Mouse (Mus musculus): ENCODE measurements around the gene Akr1c21. TPM values are rescaled to one million over a fixed set of nuclear protein-coding genes. Genes with fewer than 3 reads are reported as not detected.
A peak's percentile ranks its signal among the peaks of the same experiment; 100 is the strongest.
"Not testable (repeated sequence)": the region's sequence is repeated elsewhere in the genome, so short reads cannot be mapped to it uniquely, and the experiment has no call there.

Akr1c21 gene
- not detected in 2 replicates for polyA plus RNA-seq (2012; ENCODE audit: insufficient read depth, insufficient read length, missing spikeins)

- no peaks in the 10 kb centered on the region for H3K4me1 ChIP-seq (ENCODE audit: control insufficient read depth, insufficient read depth, insufficient read length, low read length)
- H3K27ac ChIP-seq (replicated peaks; ENCODE audit: low read depth, low read length): no peak within 1 kb of the TSS
- no peak within 1 kb of the TSS for H3K4me3 ChIP-seq (ENCODE audit: insufficient read depth, low read depth, low read length)
Measured at GRCm38 (mm10) chr13:4573871-4574270, at the start of gene Akr1c21. Akr1c21 (plus strand) TSS chr13:4574075.

- no peak overlapping the region for H3K4me3 ChIP-seq (ENCODE audit: insufficient read depth, low read depth, low read length)
- no peaks in the 10 kb centered on the region for H3K4me1 ChIP-seq (ENCODE audit: control insufficient read depth, insufficient read depth, insufficient read length, low read length)
- H3K27ac ChIP-seq (replicated peaks; ENCODE audit: low read depth, low read length): no peak overlapping the region
Measured at GRCm38 (mm10) chr13:4559143-4559542, 14.7 kb upstream of the Akr1c21 start.

- no peaks in the 10 kb centered on the region for H3K4me1 ChIP-seq (ENCODE audit: control insufficient read depth, insufficient read depth, insufficient read length, low read length)
- H3K27ac ChIP-seq (replicated peaks; ENCODE audit: low read depth, low read length): no peak overlapping the region
- no peak overlapping the region for H3K4me3 ChIP-seq (ENCODE audit: insufficient read depth, low read depth, low read length)
Measured at GRCm38 (mm10) chr13:4560500-4560899, 13.4 kb upstream of the Akr1c21 start.

- Histone ChIP-seq H3K4me1 (ENCODE audit: control insufficient read depth, insufficient read depth, insufficient read length, low read length) (no peaks in the 10 kb centered on the region), H3K27ac (replicated peaks; ENCODE audit: low read depth, low read length) (no peak overlapping the region), H3K4me3 (ENCODE audit: insufficient read depth, low read depth, low read length) (no peak overlapping the region)
Measured at GRCm38 (mm10) chr13:4565996-4566395, 7.9 kb upstream of the Akr1c21 start.

DNA sequence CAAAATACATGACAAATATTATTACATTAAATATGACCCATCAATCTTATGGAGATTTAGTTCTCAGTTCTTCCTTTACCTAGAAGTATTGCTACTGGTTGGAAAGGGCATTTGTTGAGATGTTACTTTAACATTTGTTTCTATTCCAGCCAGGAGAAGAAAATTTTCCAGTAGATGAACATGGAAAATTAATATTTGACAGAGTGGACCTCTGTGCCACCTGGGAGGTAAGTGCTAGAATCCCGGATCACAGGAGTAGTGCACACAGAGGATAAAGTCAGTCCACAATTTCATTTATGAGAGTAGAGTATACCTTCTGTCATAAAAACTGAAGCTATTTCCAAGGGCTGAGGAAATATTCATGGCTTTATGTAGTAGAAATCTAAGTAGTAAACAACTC lies 3.0 kb downstream of the Akr1c21 start:
- Histone ChIP-seq H3K4me1 (ENCODE audit: control insufficient read depth, insufficient read depth, insufficient read length, low read length) (no peaks in the 10 kb centered on the region), H3K27ac (replicated peaks; ENCODE audit: low read depth, low read length) (no peak overlapping the region), H3K4me3 (ENCODE audit: insufficient read depth, low read depth, low read length) (no peak overlapping the region)

GRCm38 (mm10) chr13:4603431-4603830 lies 29.6 kb downstream of the Akr1c21 start:
- not testable (repeated sequence) for H3K4me3 ChIP-seq (ENCODE audit: insufficient read depth, low read depth, low read length); H3K27ac ChIP-seq (replicated peaks; ENCODE audit: low read depth, low read length); H3K4me1 ChIP-seq (ENCODE audit: control insufficient read depth, insufficient read depth, insufficient read length, low read length)

DNA sequence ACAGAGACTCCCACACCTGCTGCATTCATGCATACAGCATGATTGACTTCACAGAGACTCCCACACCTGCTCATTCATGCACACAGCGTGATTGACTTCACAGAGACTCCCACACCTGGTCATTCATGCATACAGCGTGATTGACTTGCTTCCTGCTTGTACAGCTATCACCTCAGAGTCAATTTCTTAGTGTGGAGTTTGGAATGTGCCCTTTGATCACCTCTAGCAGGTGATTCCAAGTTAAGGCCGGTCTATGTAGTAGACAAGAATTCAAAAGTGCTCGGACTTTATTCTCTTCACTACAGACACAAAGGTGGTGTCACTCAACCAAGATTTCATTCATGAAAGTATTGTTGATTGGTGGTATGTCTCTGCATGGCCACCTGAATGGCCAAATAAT lies 32.9 kb downstream of the Akr1c21 start:
- Histone ChIP-seq H3K4me3 (ENCODE audit: insufficient read depth, low read depth, low read length) (no peak overlapping the region), H3K27ac (replicated peaks; ENCODE audit: low read depth, low read length) (no peak overlapping the region), H3K4me1 (ENCODE audit: control insufficient read depth, insufficient read depth, insufficient read length, low read length) (no peaks in the 10 kb centered on the region)

GRCm38 (mm10) chr13:4608530-4608929 lies 34.7 kb downstream of the Akr1c21 start:
- H3K4me3 ChIP-seq (ENCODE audit: insufficient read depth, low read depth, low read length): peak overlapping the region; percentile 80
- no peaks in the 10 kb centered on the region for H3K4me1 ChIP-seq (ENCODE audit: control insufficient read depth, insufficient read depth, insufficient read length, low read length)
- peak overlapping the region; percentile 27; the same call in 1 of the 2 replicates for H3K27ac ChIP-seq (replicated peaks; ENCODE audit: low read depth, low read length)

DNA sequence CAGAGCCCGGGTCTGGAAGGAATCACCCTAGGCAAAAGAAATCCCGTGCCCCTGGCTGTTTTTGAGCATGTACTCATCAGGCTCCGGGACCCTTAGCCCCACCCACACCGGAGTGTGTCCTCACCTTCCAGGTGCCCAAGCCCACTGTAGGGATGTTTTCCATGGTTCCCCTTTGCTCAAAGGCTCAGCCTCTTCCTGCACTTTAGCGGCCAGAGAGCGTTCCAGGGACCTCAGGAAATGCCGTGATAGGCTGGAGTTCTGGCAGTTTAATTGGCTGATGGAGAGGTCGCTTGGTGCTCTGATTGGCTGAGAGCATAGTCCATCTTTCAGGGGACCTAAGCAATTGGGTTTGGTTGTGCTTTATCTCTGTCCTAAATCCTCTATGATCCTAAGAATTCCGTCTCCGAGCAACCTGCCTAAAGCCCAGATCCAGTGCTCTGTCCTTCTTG lies 35.1 kb downstream of the Akr1c21 start, which contains the start of gene Akr1e1:
Gene Akr1e1, minus strand, starts transcription at position 214 of the 449 bp plus-strand sequence.
- H3K27ac ChIP-seq (replicated peaks; ENCODE audit: low read depth, low read length): peak within 1 kb of the TSS; percentile 27; the same call in 1 of the 2 replicates
- no peaks in the 10 kb centered on the region for H3K4me1 ChIP-seq (ENCODE audit: control insufficient read depth, insufficient read depth, insufficient read length, low read length)
- H3K4me3 ChIP-seq (ENCODE audit: insufficient read depth, low read depth, low read length): peak within 1 kb of the TSS; percentile 80

DNA sequence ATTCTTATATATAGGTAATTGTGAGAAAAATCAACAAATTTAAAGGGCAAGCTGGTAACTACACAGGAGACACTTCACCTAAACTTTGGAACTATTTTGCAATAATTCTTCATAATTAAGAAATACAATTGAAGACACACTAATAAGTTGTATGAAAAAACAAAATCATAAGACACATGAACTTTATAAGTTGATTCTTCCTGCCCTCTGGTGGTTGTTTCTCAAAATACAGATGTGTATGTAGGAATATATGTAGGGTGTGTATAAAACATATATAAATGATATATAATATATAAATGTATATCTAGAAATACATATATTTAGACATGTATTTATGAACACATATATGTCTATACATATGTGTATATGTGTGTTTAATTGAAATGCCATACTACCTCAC lies 37.0 kb downstream of the Akr1c21 start:
- Histone ChIP-seq H3K4me3 (ENCODE audit: insufficient read depth, low read depth, low read length) (no peak overlapping the region), H3K27ac (replicated peaks; ENCODE audit: low read depth, low read length) (no peak overlapping the region), H3K4me1 (ENCODE audit: control insufficient read depth, insufficient read depth, insufficient read length, low read length) (no peaks in the 10 kb centered on the region)

Other genes starting within 250 kb of the Akr1c21 start
- gene Akr1c6, start 139.8 kb upstream of the Akr1c21 start, polyA plus RNA-seq (2012; ENCODE audit: insufficient read depth, insufficient read length, missing spikeins): not detected in 2 replicates
- gene Akr1c20, start 50.7 kb upstream of the Akr1c21 start, polyA plus RNA-seq (2012; ENCODE audit: insufficient read depth, insufficient read length, missing spikeins): not detected in 2 replicates
- 37.6 and 50.4 TPM in 2 replicates for gene Akr1e1, start 35.1 kb downstream of the Akr1c21 start, polyA plus RNA-seq (2012; ENCODE audit: insufficient read depth, insufficient read length, missing spikeins)

Data from brown adipose tissue, adult 24 weeks (tissue).